Mouse (Mus musculus) megakaryocyte progenitor cell, adult 5-6 weeks (primary cell): ENCODE results near the gene Slfn8. TPM values are rescaled to one million over a fixed set of nuclear protein-coding genes. Genes with fewer than 3 reads are reported as not detected.
"Not testable (repeated sequence)": the region's sequence is repeated elsewhere in the genome, so short reads cannot be mapped to it uniquely, and the experiment has no call there.

Experiments
- ATAC-seq: replicated peaks from 2 replicates; pipeline ENCODE4 v1.8.0; 2016; ENCODE audit warnings: mild to moderate bottlenecking, moderate TSS enrichment, inconsistent platforms; ENCODE audit not compliant: poor library complexity
- total RNA-seq, 2 experiments: library from RNA; stranded (forward) in 1 of 2; stranded (reverse) in 1 of 2; fragments of 157-497, 149-512 nt in 1 of 2; fragments of 200-1000 nt in 1 of 2; gene quantifications; 2 replicates each; pipeline versions ENCODE4 v1.2.3 to v1.2.4; 2015 to 2017

The Slfn8 gene
- total RNA-seq (2015) (8.6 and 10.9 TPM in 2 replicates), total RNA-seq (2017) (7.7 and 13.3 TPM in 2 replicates)

GRCm38 (mm10) chr11:83020621-83021020, at the start of gene Slfn8:
Gene Slfn8 (minus strand): TSS chr11:83020810.
- peak; percentile 86 for ATAC-seq

DNA sequence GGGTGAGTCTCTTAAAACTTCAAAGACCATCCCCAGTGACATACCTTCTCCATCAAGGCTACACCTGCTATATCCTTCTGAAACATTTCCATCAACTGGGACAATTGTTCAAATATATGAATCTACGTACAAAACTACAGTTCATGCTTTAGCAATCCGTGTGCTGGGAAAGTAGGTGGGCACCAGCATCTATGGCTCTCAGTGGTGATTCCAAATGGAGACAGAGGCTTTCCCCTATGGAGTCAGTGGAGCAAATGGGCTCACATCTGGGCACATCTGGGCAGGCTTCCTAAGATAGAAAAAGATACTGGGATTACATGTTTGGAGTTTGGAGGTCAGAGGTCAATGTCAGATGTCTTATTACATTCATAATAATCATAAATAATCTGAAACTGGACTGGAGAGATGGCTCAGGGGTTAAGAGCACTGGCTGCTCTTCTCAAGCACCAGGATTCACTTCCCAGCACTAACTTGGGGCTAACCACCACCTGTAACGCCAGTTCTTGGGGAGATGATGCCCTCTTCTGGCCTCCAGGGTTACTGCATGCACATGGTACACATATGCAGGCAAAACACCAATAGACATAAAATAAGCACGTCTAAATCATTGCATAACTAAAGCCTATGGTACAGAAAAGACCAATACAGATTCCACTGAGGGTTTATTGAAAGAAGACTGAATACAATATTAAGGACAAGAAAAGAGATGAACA, 47.5 kb upstream of the Slfn8 start:
- ATAC-seq, result no peak

DNA sequence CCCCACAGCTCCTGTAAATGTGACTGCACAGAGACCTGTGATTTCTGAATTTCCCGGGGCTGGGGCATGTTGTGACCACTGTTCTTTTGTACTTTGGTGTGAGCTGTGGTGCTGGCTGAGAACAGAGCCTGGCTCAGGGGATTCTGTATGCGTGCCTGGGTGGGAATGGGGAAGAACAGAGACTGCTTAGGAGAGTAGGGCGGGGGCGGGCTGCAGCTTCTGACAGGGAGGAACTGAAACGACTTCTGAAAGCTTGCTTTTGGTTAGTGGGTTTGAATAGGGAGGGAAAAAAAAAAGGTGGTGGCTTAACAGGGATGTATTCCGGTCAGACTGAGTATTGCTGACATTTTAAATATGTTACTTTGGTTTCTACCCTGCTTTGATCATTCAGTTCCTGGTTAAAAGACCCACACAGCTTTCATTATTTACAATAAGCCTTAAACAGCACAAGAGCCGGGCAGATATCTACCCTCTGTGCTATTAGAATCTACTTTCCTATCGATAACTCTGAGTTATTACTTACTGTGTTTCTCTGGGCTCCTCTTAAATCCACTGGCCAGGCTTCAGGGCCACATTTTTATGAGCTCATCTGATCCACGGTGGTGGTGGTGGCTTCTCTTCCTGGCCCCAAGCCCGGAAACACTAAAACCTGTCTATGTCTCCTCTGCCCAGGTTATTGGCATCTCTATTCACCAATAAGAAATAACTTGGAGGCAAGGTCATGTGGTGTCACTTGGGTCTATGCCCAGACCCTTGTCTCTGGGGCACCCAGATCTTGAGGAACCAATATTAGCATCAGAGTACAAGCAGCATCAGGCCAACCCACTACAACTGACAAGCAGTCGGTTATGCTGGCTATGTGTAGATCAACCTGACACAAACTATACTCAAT, 46.3 kb upstream of the Slfn8 start:
- ATAC-seq, result peak; percentile 75

GRCm38 (mm10) chr11:83065441-83066344, 45.1 kb upstream of the Slfn8 start:
- no peak for ATAC-seq

GRCm38 (mm10) chr11:83064946-83065345, 44.3 kb upstream of the Slfn8 start, which contains the start of gene Slfn2:
Gene Slfn2 (plus strand): TSS chr11:83065112.
- ATAC-seq, result no peak

- peak; percentile 25 for ATAC-seq
These were observed 43.3 kb upstream of the Slfn8 start for GRCm38 (mm10) chr11:83063941-83064349.

GRCm38 (mm10) chr11:83063126-83063525, 42.5 kb upstream of the Slfn8 start:
- ATAC-seq, result peak; percentile 49

- no peak for ATAC-seq
These were observed 41.2 kb upstream of the Slfn8 start for GRCm38 (mm10) chr11:83061806-83062205.

DNA sequence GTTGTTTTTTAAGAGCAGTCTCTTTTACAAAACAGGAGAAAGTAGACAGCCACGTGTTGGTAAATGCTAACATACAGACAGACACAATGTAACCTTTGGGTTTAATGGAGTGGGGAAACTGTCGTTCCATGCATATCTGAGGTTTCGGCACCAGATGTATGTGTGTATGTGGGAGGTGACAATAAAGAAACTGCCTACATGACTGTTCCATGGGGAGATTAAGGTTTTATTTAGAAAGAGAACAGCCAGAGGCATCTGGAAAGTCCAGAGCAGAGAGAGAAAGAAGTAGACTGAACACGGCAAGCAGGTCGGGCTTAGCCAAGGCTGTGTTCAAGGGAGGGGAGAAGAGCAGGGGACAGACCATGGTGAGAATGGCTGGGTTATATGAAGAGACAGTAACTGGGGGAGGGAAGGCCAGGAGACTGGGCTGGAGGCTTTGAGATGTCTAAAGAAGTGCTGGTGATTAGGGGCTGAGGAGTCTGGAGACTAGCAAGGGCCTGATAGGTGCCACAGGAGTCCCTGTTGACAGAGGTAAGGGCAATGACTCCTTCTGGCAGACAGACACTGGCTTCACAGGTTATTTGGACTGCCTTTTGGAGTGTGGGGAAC, 39.9 kb upstream of the Slfn8 start:
- ATAC-seq, result no peak

- ATAC-seq, result peak; percentile 97
These were observed 37.3 kb upstream of the Slfn8 start for GRCm38 (mm10) chr11:83057863-83058262.

DNA sequence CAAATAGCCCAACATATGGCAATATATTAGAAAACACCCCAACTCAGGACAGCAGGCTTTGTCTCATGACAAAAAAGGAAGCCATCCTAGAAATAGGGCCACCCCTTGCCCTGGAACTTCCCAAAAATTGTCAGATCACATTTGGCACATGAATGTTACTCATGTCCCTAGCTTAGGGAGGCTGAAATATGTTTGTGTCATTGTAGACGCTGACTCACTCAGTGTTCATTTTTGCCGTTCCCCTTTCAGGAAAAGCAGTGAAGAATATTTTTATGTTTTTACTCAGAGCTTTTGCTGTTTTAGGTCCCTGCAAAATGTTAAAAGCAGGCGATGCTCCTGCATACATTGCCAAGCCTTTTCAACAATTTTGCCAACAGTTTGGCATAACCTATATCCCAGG, 25.0 kb upstream of the Slfn8 start:
- ATAC-seq, result no peak

- ATAC-seq, result no peak
These were observed 23.3 kb upstream of the Slfn8 start for GRCm38 (mm10) chr11:83043891-83044290.

DNA sequence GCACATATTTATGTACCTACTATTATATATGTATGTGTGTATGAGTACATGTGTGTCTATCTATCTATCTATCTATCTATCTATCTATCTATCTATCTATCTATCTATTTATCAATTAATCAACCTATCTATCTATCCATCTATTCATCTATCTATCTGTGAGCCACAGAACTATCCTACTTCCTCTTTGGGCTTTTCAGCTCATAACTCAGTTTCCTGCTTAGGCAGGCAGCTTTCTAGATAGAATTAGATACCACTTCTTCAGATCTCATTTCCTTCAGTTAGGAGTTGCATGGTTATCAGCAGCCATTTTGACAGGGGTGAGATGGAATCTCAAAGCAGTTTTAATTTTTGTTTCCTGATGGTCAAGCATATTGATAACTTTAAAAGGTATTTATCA, 20.4 kb upstream of the Slfn8 start:
- ATAC-seq, result no peak

- peak; percentile 97 for ATAC-seq
These were observed 19.7 kb upstream of the Slfn8 start for GRCm38 (mm10) chr11:83040325-83040724.

DNA sequence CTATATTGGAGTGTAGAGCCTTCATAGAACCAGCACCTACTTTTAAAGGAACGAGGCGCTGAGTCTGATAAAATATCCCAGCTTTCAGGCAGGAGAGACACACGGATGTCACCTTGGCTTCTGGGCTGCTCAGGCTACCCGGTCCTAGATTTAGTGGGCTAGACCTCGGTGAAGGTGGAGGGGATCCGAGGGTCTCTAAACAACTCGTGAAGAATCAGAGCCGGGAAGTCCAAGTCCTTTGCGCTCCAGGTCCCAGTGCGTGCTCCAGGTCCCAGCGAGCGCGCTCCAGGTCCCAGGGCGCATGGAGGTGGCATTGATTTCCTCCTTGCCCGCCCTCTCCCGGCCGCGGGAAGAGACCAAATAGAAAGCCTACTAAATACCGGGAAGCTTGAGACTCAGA, 19.2 kb upstream of the Slfn8 start:
- ATAC-seq, result 0 out of 2 replicates have a peak, but pooled peaks have one; percentile 36

DNA sequence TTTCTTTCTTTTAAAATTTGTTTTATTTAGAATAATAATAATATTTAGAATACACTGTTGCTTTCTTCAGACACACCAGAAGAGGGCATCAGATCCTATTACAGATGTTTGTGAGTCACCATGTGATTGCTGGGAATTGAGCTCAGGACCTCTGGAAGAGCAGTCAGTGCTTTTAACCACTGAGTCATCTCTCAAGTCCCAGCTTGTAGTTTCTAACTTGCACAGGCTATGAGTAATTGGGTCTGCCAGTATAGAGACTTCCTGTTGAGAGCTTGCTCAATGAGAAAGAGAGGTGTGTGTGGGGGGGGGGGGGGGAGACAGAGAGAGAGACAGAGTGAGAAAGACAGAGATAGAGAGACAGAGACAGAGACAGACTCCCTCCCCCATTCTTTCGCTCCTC, 18.5 kb upstream of the Slfn8 start:
- ATAC-seq, result 0 out of 2 replicates have a peak, but pooled peaks have one; percentile 48

- ATAC-seq, result not testable (repeated sequence)
These were observed 18.1 kb upstream of the Slfn8 start for GRCm38 (mm10) chr11:83038686-83039085.

GRCm38 (mm10) chr11:83019561-83020519, 770 bp downstream of the Slfn8 start:
- peak; percentile 56; the same call in 1 of the 2 replicates for ATAC-seq

- no peak for ATAC-seq
These were observed 4.5 kb downstream of the Slfn8 start for GRCm38 (mm10) chr11:83016093-83016492.
